Mouse (Mus musculus): ENCODE results near the gene Ggact. TPM values are rescaled to one million over a fixed set of nuclear protein-coding genes. Genes with fewer than 3 reads are reported as not detected.

Ggact gene
- polyA plus RNA-seq, 1 experiment from 2014 or later: 4.3 TPM

GRCm38 (mm10) chr14:122911265-122911664, 2.3 kb downstream of the Ggact start:
- Histone ChIP-seq H3K36me3 (0 out of 2 replicates have a peak, but pooled peaks cover 3% of the 10 kb centered on the region), H3K27ac (no peak overlapping the region), H3K4me3 (no peak overlapping the region), H3K4me1 (replicated peaks) (peaks cover 12% of the 10 kb centered on the region), H3K27me3 (ENCODE audit: insufficient read depth, poor library complexity, severe bottlenecking) (peaks cover 11% of the 10 kb centered on the region; the same call in 1 of the 2 replicates), H3K9me3 (peaks cover 17% of the 10 kb centered on the region)
- no peak for DNase-seq (ENCODE audit: low spot score)

DNA sequence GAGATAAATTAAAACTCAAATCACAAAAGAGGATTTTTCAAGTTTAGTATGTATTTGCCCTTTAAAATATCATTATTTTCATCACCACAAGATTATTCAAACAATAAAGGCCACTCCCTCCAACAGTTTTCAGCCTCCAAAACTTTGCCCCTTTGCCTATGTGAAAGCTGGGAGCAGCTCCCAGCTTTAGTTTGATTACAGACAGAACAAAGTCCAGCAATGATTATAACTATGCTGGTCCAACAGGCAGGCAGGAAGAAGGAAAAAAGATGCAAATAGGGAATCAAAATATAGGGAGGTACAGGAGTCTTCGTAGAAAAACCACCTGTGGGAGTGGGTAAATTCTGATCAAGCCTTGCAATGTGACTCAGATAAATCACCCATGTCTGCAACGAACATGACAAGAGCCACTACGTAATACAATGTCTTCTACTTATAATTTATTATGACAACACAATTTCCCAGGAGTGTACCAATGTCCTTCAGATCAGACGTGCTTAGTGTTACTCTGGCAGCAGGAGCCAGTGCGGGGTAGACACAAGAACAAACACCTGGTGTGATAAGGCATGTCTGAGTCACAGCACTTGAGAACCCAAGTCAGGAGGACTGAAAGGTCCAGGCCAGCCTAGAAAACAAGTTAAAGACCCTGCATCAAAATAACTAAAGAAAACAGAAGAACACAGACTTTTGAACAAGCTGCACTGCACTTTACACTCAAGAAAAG, 4.0 kb downstream of the Ggact start:
- Histone ChIP-seq H3K36me3 (0 out of 2 replicates have a peak, but pooled peaks cover 3% of the 10 kb centered on the region), H3K9me3 (peaks cover 17% of the 10 kb centered on the region), H3K27ac (no peak overlapping the region), H3K4me3 (no peak overlapping the region), H3K27me3 (ENCODE audit: insufficient read depth, poor library complexity, severe bottlenecking) (peaks cover 11% of the 10 kb centered on the region; the same call in 1 of the 2 replicates), H3K4me1 (replicated peaks) (peaks cover 12% of the 10 kb centered on the region)
- 89% methylated on average over 5 of the region's 5 CpGs for WGBS
- no peak for DNase-seq (ENCODE audit: low spot score)

GRCm38 (mm10) chr14:122908075-122908474, 5.5 kb downstream of the Ggact start:
- 93% methylated on average over 4 of the region's 4 CpGs for WGBS
- Histone ChIP-seq H3K4me1 (replicated peaks) (peaks cover 8% of the 10 kb centered on the region), H3K27ac (no peak overlapping the region), H3K27me3 (ENCODE audit: insufficient read depth, poor library complexity, severe bottlenecking) (peaks cover 7% of the 10 kb centered on the region; the same call in 1 of the 2 replicates), H3K9me3 (peaks cover 17% of the 10 kb centered on the region), H3K4me3 (no peak overlapping the region), H3K36me3 (0 out of 2 replicates have a peak, but pooled peaks cover 3% of the 10 kb centered on the region)
- DNase-seq (ENCODE audit: low spot score): no peak

DNA sequence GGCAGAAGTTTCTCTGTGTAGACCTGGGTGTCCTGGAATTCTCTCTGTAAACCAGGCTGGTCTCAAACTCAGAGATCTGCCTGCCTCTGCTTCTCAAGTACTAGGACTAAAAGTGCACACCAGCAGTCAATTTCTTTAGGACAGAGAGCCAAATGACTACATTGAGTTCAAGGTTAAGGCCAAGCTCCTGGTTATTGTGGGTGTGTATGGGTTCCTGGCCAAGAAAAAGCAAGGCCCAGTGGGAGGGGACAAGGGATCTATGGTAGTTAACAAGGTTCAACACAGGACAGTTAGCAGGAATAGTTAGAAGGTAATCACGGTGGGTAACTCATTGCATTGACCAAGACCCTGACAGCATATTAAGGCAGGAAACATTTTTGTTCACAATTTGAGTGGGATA, 8.6 kb downstream of the Ggact start:
- no peak for DNase-seq (ENCODE audit: low spot score)
- H3K27ac ChIP-seq: no peak overlapping the region
- 0 out of 2 replicates have a peak, but pooled peaks cover 3% of the 10 kb centered on the region for H3K36me3 ChIP-seq
- no peak overlapping the region for H3K4me3 ChIP-seq
- peaks cover 17% of the 10 kb centered on the region for H3K9me3 ChIP-seq
- H3K4me1 ChIP-seq (replicated peaks): no peaks in the 10 kb centered on the region
- H3K27me3 ChIP-seq (ENCODE audit: insufficient read depth, poor library complexity, severe bottlenecking): no peaks in the 10 kb centered on the region
- WGBS: 84% methylated on average over 1 of the region's 1 CpGs

- Histone ChIP-seq H3K4me1 (replicated peaks) (no peaks in the 10 kb centered on the region), H3K4me3 (no peak overlapping the region)
- WGBS: 71% methylated on average over 2 of the region's 2 CpGs
Measured at GRCm38 (mm10) chr14:122903923-122904351, 9.6 kb downstream of the Ggact start.

GRCm38 (mm10) chr14:122902884-122903283, 10.7 kb downstream of the Ggact start:
- Histone ChIP-seq H3K36me3 (0 out of 2 replicates have a peak, but pooled peaks cover 3% of the 10 kb centered on the region), H3K27ac (no peak overlapping the region), H3K27me3 (ENCODE audit: insufficient read depth, poor library complexity, severe bottlenecking) (no peaks in the 10 kb centered on the region), H3K9me3 (peaks cover 8% of the 10 kb centered on the region), H3K4me1 (replicated peaks) (no peaks in the 10 kb centered on the region), H3K4me3 (no peak overlapping the region)
- DNase-seq (ENCODE audit: low spot score): no peak
- WGBS: 83% methylated on average over 4 of the region's 4 CpGs

More at GRCm38 (mm10) chr14:122903923-122904351, 9.6 kb downstream of the Ggact start:
- no peaks in the 10 kb centered on the region for H3K27me3 ChIP-seq (ENCODE audit: insufficient read depth, poor library complexity, severe bottlenecking)
- DNase-seq (ENCODE audit: low spot score): no peak
- H3K27ac ChIP-seq: no peak overlapping the region
- H3K36me3 ChIP-seq: 0 out of 2 replicates have a peak, but pooled peaks cover 3% of the 10 kb centered on the region
- H3K9me3 ChIP-seq: peaks cover 17% of the 10 kb centered on the region

GRCm38 (mm10) chr14:122902136-122902535, 11.4 kb downstream of the Ggact start:
- 86% methylated on average over 2 of the region's 2 CpGs for WGBS
- H3K27me3 ChIP-seq (ENCODE audit: insufficient read depth, poor library complexity, severe bottlenecking): no peaks in the 10 kb centered on the region
- H3K4me3 ChIP-seq: no peak overlapping the region
- H3K36me3 ChIP-seq: 0 out of 2 replicates have a peak, but pooled peaks cover 2% of the 10 kb centered on the region
- DNase-seq (ENCODE audit: low spot score): no peak
- no peak overlapping the region for H3K27ac ChIP-seq
- peaks cover 4% of the 10 kb centered on the region for H3K9me3 ChIP-seq
- H3K4me1 ChIP-seq (replicated peaks): no peaks in the 10 kb centered on the region

GRCm38 (mm10) chr14:122901715-122902114, 11.8 kb downstream of the Ggact start:
- no peak overlapping the region for H3K4me3 ChIP-seq
- H3K27ac ChIP-seq: no peak overlapping the region
- no peaks in the 10 kb centered on the region for H3K27me3 ChIP-seq (ENCODE audit: insufficient read depth, poor library complexity, severe bottlenecking)
- no peak for DNase-seq (ENCODE audit: low spot score)
- H3K36me3 ChIP-seq: no peaks in the 10 kb centered on the region
- H3K4me1 ChIP-seq (replicated peaks): no peaks in the 10 kb centered on the region
- WGBS: 83% methylated on average over 2 of the region's 2 CpGs
- peaks cover under 1% of the 10 kb centered on the region; the same call in 1 of the 2 replicates for H3K9me3 ChIP-seq

GRCm38 (mm10) chr14:122901177-122901576, 12.4 kb downstream of the Ggact start:
- no peaks in the 10 kb centered on the region for H3K36me3 ChIP-seq
- no peaks in the 10 kb centered on the region for H3K4me1 ChIP-seq (replicated peaks)
- no peaks in the 10 kb centered on the region for H3K27me3 ChIP-seq (ENCODE audit: insufficient read depth, poor library complexity, severe bottlenecking)
- no peak overlapping the region for H3K27ac ChIP-seq
- DNase-seq (ENCODE audit: low spot score): no peak
- no peaks in the 10 kb centered on the region for H3K9me3 ChIP-seq
- no peak overlapping the region for H3K4me3 ChIP-seq
- WGBS: 78% methylated on average over 3 of the region's 3 CpGs

GRCm38 (mm10) chr14:122900679-122901078, 12.9 kb downstream of the Ggact start:
- no peak overlapping the region for H3K27ac ChIP-seq
- H3K27me3 ChIP-seq (ENCODE audit: insufficient read depth, poor library complexity, severe bottlenecking): no peaks in the 10 kb centered on the region
- H3K36me3 ChIP-seq: no peaks in the 10 kb centered on the region
- H3K4me3 ChIP-seq: no peak overlapping the region
- H3K4me1 ChIP-seq (replicated peaks): no peaks in the 10 kb centered on the region
- no peak for DNase-seq (ENCODE audit: low spot score)
- no peaks in the 10 kb centered on the region for H3K9me3 ChIP-seq

DNA sequence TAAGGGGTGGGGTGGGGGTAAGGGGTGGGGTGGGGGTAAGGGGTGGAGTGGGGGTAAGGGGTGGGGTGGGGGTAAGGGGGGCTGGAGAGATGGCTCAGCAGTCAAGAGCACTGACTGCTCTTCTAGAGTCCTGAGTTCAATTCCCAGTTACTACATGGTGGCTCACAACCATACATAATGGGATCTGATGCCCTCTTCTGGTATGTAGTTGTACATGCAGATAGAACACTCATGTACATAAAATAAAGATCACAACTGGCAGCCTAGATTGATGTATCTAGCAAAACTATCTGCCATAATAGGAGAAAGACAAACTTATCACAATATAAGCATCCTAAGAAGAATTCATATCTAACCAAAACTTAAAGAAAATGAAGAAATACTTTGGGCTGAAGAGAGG, 15.0 kb downstream of the Ggact start:
- Histone ChIP-seq H3K36me3 (no peaks in the 10 kb centered on the region), H3K27me3 (ENCODE audit: insufficient read depth, poor library complexity, severe bottlenecking) (no peaks in the 10 kb centered on the region), H3K9me3 (no peaks in the 10 kb centered on the region), H3K4me3 (no peak overlapping the region), H3K4me1 (replicated peaks) (no peaks in the 10 kb centered on the region), H3K27ac (no peak overlapping the region)
- no peak for DNase-seq (ENCODE audit: low spot score)

DNA sequence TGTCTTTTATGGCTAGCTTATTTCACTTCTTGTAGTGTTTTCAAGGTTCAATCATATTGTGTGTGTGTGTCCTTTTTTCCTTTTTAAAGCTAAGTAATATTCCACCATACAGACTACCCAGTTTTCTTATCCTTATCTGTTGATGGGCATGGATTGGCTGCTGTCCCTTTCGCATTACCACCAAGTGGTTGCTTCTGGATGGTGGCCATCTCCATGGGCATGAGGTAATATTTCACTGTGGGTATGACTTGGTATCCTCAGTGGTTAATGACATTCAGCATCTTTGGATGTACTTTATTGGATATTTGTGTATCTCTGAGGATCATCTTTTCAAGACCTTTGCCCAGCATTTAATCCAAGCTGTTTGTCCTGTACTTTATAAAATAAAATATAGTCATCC, 17.5 kb downstream of the Ggact start:
- Histone ChIP-seq H3K9me3 (no peaks in the 10 kb centered on the region), H3K36me3 (0 out of 2 replicates have a peak, but pooled peaks cover 3% of the 10 kb centered on the region), H3K27me3 (ENCODE audit: insufficient read depth, poor library complexity, severe bottlenecking) (no peaks in the 10 kb centered on the region), H3K4me1 (replicated peaks) (no peaks in the 10 kb centered on the region), H3K4me3 (no peak overlapping the region), H3K27ac (no peak overlapping the region)
- 98% methylated on average over 1 of the region's 1 CpGs for WGBS
- no peak for DNase-seq (ENCODE audit: low spot score)

DNA sequence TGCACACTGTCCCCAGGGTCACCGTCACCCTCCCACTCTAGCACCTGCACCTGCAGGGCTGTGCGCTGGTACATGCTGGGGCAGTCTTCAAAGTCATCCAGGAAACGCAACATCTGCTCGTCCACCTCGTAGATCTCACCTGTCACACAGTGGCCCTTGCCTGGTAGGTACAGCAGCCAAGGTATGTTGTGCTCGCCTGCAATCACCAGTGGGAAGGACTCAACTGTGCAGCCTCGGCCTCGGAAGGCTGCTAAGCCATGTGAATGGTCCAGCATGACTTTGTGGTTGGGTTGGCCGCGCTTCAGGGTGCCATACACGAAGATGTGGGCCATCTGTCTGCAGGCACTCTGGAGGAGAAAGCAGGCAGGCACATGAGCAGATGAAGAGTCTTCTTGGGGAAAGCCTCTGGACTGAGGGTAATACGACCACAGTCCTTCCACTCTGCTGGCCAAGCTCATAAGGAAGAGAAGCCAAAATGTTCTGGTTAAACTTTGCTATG, 22.0 kb downstream of the Ggact start:
- H3K27ac ChIP-seq: no peak overlapping the region
- 93% methylated on average over 12 of the region's 12 CpGs for WGBS

More for the DNA sequence above, 22.0 kb downstream of the Ggact start:
- DNase-seq (ENCODE audit: low spot score): no peak
- H3K4me3 ChIP-seq: no peak overlapping the region
- H3K36me3 ChIP-seq: 0 out of 2 replicates have a peak, but pooled peaks cover 3% of the 10 kb centered on the region
- no peaks in the 10 kb centered on the region for H3K4me1 ChIP-seq (replicated peaks)
- no peaks in the 10 kb centered on the region for H3K9me3 ChIP-seq
- no peaks in the 10 kb centered on the region for H3K27me3 ChIP-seq (ENCODE audit: insufficient read depth, poor library complexity, severe bottlenecking)

Measured in hindbrain, embryonic 10.5 days (tissue).